Mouse (Mus musculus): ENCODE measurements at regions not wholly inside any gene's neighbourhood (a gene's known extent, or its start where the extent isn't known, plus 50 kb on each side); places are given as distances from the start of the nearest gene placed in this dataset.
A peak's percentile ranks its signal among the peaks of the same experiment; 100 is the strongest.

DNA sequence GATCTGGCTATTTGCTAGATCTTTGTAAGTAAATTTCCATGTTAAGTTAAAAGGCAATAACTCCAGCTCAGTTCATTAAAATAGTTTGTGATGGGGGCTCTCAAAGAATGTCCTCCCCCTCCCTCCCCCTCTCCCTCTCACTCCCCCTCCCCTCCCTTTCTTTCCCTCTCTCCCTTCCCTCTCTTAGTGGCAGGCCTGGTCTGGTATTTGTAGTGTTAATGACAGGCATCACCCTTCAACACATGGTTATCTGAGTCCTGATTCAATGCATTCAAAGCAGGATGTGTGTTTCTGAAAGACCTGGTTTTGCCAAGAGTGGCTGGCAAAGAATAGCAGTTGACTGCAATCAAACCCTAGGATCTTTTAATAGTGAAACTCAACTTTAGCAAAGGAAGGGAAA lies 383.4 kb upstream of the Mpdz start:
- no peak for DNase-seq

- DNase-seq = no peak
Observed at GRCm38 (mm10) chr4:81823566-81823965, 381.0 kb upstream of the Mpdz start.

DNA sequence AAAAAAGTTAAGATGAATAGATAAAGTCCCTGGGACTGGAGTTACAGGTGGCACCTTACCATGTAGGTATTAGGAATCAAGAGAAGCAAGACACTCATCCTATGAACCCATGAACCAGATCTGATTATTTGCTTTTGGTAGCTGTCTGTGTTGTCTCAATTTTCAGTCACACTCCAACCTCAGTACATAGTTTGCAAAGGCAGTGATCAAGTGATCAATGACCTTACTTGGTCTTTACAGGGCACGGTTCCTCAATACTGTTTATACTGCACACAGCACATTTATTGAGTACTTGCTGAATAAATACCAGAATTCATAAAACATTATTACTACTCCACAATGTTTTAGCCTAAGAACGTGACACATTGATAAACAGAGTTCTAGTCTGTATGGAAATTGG lies 346.7 kb upstream of the Mpdz start:
- no peak for DNase-seq

GRCm38 (mm10) chr4:81788636-81789035 lies 346.0 kb upstream of the Mpdz start:
- no peak for DNase-seq

DNA sequence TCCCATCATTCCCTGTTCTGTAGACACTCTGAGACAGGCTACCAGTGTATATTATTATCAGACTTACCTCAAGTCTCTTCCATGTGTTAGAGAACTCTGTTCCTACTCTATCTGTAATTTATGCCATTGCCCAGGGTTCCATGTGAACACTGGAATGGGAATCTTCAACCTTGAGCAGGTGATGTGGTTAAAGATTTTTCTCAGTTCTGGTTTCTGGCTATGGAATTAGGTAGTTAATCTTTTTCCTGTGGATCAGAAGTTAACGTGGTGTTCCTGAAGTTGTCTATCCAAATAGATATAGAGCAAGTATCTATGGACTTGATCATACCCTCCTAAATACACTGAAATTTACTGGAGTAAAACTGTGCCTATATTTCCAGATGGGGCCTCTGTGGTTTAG lies 339.4 kb upstream of the Mpdz start:
- no peak for DNase-seq

GRCm38 (mm10) chr4:81766705-81767104 lies 324.1 kb upstream of the Mpdz start:
- no peak for DNase-seq

- DNase-seq = peak; percentile 26
Observed at GRCm38 (mm10) chr4:81764026-81764867, 321.6 kb upstream of the Mpdz start.

DNA sequence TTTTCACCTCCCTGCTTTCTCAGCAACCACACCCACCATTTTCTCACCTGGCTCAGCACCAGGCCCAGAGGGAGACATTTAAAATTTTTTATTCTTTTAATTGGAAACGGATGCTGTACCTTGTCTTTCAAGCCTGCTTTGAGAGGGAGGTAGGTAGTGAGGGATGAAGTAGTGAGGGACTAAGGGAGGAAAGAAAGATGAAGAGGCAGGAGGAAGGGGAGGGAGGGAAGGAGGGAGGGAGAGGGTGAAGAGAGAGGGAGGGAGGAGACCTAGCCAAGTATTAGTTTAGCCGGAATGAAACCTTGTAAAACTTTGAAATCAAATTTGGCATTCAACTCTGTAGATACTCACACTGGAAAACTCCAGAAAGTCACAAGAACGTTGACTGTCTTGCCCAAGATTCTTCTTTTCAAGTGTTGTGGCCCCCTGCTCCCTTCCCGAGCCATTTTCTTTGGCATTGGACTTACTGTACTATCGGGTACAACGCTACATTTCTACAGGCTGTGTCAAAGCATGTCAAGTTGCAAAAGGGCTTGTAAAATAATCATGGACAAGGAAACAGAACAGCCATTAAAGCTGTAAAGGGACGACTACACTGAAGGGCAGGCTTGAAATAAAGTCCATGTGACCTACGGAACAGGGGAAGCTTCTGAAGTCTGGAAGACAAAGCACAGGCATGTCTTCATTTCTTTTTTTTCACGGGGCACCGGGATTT lies 320.9 kb upstream of the Mpdz start:
- DNase-seq = no peak

DNA sequence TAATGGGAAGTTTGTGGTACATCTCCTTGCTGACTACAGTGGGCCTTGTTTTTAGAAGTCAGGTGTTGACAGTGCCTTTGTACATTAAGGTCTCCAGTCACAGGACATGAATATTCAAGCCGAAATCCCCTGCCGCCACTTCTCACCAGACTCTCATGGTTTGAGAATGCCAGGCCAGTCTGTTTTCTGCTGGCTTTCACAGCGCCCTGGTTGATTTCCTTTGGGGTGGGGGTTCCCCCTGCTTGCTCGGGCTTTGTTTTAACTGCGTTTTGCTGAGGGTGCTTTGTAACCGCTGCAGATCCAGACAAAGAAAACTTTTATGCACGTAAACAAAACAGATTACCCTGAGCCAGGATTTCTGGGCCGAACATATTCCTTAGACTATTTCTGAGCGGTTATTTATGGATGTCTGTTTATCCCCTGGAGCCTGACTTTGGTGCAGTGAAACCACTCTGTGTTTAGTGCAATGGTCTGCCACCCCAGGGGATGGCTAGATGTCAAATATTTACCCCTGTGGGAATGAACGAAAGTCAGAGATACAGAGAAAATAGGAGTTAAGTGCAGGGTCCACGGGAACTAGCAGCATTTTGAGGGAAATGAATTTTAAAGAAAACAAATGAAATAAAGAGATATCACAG lies 320.1 kb upstream of the Mpdz start:
- no peak for DNase-seq

DNA sequence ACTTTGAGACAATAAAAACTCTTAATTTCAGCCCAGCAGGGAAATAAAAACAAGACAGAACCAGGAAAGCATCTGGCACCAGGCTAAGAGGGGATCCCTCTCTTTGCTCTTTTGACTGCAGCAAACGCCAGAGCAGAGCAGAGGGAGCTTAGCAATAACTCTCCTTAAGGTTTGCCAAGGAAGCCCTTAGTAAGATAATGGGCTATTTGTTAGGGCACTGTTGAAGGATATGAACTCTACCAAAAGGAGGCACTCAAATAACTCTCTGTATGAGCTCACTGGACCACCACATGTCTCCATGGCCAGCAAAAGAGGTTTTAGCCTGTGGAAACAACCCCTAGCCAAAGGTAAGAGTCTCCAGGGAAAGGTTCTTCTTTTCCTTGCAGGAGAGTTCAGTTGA lies 315.3 kb upstream of the Mpdz start:
- no peak for DNase-seq

DNA sequence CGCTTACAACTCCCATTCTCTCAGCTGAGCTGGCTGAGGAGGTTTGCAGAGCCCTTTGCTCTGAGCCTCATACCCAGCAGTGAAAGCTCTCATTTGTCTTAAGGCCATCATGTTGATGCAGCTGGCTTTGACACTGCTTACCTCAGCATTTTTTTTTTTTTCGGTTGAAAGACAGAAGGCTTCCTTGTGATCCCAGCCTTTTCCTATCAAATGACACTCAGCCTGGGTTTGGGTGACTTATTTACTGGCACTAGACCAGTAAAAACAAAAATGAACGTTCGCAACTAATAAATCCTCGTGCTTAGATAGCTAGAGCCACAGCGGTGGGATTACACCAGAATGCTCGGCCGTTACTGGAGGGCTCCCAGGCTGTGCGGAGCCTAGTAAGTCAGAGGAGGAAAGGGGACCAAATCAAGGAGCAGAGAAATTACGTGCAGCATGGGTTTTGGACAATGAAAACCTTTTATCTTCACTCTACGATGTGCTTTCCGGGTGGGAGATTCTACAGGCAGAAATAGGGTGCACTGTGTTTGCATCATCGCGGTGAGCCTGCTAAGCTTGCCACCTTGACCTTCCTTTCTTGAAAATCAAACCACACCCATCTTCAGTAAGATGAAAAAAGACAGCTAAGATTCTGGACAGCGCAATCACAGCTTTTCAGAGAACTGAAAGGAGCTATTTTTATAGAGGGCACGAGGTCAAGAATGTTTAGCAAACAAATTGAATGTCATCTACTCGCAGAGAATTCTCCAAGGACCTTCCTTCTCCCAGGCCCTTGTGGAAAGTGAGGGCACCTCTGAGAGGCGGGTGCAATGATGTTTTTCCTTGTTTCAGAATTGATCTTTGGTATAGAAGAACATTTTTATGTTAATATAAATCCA lies 302.3 kb upstream of the Mpdz start:
- no peak for DNase-seq

DNA sequence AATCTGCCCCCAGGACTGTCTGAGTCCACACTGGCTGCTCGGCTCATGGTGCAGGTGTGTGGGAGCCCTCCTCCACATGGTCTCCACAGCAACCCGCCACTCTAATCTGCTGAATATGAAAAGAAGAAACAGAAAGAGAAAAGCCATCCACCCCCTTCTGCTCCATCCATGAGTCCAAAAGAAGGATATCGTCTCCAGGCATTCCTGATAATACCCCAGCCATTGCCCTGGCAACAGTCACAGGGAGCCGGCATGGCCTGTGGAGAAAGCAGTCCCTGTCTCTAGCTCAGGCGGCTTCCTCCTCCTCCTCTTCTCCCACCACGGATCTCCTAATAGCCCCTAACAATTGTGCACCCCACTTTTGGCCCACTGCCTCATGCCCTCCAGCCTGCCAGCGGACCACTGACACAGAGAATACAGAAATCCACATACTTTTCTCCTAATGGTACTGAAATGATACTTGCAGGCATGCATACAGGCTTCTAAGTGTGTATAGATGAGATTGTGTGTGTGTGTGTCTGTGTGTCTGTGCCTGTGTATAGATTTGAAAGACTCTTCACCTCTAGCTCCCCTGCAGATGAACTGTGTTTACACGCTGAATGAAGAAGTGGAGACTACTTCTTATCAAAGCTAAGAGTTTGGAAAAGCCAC lies 301.5 kb upstream of the Mpdz start:
- peak; percentile 55 for DNase-seq

- DNase-seq = no peak
Observed at GRCm38 (mm10) chr4:81742536-81743459, 300.2 kb upstream of the Mpdz start.

- DNase-seq = no peak
Observed at GRCm38 (mm10) chr4:81734391-81734790, 291.8 kb upstream of the Mpdz start.

GRCm38 (mm10) chr4:81730386-81730785 lies 287.8 kb upstream of the Mpdz start:
- DNase-seq = no peak

DNA sequence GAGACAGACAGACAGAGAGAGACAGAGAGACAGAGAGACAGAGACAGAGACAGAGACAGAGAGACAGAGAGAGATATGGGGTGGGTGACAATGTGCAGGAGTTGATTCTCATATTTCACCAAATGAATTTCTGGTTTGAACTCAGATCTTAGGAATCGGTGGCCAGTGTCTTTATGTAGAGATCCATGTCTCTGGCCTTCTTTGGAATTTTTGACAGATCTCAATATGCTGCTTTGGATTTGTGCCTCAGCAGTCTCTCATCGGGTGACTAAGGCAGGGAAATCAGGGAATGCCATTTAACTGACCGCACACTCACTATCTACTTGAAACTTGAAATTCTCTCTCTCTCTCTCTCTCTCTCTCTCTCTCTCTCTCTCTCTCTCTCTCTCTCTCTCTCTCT lies 286.3 kb upstream of the Mpdz start:
- DNase-seq = no peak

DNA sequence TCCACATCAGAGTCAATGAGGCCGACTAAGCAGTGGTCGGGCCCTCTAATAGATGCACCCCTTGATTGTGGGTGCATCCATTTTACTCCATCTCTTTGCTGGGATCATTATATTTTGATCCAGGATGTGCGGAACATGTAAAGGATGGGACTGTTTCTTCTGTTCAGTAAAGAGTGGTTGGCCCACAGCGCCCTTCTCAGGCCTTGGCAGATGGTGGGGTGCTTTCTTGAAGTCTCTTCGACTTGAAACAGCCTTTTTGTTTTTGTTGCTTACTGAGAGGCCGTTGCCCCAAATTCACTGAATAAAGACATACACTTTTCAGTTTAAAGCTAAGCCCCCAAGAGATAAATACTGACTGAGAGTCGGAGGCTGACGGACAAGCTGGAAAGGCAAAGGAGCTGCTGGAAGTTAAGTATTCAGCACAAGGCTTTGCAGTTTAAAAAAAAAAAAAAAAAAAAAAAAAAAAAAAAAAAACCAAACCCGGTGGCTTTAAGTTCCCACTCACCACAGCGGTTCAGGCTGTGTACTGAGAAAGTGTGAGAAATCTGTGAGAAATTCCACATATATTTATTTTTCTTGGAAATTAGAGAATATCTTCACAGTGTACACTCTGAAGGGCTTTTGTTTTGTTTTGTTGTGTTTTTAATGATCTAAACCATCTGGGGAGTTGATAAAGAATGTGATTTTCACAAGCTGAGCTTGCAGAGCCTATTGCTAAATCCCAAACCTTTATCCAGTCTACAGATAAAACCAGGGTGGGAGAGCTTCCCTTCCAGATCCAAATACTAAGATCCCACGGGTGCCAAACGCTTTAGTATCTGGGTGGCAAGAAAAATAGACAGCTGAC lies 285.3 kb upstream of the Mpdz start:
- DNase-seq = peak; percentile 10

GRCm38 (mm10) chr4:81726761-81727723 lies 284.4 kb upstream of the Mpdz start:
- DNase-seq = peak; percentile 4

DNA sequence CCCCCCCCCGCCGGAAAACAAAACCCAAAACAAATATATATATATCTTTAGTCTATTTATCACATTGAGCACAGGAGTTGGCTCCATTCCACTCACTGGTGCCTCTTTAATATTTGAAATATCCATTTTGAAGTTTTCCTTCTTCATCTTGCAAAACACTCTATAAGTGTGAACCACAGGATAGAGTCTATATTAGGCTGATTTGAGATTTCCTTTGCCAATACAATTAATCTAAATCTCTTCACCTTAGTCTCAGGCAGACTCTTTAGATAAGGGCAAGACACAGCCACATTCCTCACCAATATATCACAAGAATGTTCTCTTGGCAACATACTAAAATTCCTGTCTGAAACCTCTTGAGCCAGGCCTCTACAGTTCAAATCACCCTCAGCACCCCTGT lies 282.1 kb upstream of the Mpdz start:
- no peak for DNase-seq
